Mouse (Mus musculus) fibroblast of lung, adult 2 months (primary cell): ENCODE results near the gene Hunk.

Experiments used
- DNase-seq: peaks from one replicate; pipeline ENCODE4 v3.0.0-alpha.2; 2011; ENCODE audit warnings: low read depth

Gene Hunk

DNA sequence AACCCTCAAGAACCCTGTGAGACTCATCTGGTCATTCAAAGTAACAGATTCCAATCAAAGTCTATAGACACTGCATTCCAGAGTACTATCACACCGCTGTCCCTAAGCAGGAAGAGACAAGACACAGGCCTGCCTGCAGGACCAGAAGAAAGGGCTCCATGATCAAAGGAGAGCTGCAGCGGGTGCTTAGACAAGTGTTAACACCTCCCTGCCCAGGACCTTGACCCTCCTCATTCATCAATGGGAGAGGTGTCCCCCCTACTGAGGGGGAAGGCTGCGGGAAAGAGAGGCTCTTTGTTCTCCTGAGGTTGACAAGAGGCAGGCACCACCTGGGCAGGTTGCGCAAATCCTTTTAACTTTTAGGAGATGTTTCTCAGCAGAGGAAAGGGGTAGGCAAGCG lies 51.5 kb downstream of the Hunk start:
- no peak for DNase-seq

DNA sequence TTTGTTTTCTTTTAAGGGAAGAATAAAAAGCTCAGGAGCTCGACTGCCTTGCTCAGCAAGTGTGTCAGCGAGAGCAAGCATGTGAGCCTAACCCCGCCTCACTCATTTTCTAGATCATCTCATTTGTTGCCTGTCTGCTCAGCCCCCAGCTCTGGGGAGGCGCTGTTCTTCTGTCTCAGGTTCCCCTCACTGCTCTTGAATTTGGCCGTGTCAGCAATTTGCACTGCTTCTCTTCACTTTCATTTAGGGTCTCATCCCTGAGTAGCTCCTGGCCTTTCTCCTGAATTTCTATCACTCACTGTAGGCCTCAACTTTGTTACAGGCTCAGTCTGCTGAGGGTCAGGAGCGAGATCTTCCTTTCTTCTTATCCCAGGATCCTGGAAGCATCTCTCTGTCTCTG lies 53.7 kb downstream of the Hunk start:
- no peak for DNase-seq

DNA sequence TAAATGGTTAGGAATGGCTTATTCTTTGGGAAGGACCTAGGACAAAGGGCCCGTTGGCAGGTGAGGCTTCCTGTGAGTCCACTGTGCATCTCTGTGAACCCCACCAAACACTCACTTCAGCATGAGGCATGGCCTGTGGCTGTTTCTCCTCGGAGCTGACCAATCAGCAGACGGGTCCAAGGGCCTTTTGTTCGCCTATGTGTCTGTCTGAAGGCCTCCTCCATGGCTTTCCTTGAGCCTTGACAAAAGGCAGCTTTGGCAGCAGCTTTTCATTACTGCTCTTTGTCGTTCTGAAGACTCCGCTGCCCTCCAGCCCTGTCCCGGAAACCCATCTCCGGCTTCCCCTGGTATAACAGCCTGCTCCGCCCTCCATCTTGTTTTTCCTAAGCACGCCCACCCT lies 54.8 kb downstream of the Hunk start:
- no peak for DNase-seq

DNA sequence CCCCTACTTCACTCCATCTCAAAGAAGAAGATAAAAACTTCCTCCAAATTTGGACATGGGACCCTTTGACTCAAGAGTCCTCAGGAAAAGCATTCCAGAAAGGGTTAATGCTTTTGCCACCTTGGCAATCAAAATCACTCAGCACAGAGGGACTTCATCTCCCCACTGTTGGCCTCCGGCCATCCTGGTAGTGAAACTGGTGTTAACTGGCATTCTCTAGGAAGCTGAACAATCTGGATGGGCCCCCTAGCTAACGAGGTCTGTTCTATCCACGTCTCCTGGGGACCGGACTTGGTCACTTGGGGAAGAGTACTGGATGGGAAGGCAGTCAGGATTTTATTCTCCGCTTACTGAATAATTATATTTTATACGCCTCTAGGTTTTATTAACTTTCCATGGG lies 57.2 kb downstream of the Hunk start:
- DNase-seq, result no peak

DNA sequence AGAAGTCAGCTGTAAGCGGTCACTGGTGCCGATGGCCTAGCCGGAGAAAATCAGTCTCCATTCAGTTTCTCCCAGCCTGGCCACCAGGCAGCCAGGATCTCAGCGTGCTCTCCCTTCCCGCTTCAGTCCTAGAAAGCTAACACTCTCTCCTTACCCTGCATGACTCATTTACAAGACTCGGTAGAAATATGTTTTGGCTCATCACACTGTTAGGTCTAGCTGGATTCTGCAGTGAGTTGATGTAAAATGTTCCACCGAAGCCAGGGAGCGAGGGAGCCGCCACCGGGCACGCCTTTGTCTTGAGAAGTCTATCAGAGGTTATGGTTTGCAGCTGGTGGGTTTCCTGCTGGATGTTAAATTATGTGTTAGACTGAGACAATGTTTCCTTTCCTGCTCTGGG lies 67.4 kb downstream of the Hunk start:
- DNase-seq, result peak; percentile 38

DNA sequence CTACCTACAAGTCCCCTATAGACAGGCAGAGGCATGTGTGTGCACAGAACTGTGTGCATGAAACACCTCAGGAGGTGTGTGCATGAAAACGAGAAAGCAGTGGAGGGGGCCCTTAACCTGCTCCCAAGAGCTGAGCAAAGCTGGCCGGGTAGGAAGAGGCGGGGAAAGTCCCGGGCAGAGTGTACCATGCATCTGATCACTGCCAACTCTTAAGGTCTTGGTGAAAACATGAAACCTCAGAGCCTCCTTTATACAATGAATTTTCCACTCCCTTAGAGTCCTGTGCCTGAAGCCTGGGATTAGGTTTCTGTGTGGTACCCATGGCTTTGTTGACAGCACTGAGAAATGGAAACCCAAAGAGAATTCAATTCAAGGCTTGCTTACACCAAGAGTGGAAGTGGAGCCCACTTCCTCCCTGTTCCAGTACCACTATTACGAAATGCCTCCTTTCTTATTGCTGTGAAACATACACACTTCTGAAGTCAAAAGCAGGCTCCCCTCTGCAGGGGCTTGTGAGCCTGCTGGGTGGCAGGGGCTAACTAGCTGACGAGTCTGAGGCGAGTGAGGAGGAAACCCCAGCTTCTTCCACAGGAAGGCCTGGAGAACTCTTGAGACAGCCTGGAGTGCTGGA lies 70.8 kb downstream of the Hunk start:
- DNase-seq, result peak; percentile 10

DNA sequence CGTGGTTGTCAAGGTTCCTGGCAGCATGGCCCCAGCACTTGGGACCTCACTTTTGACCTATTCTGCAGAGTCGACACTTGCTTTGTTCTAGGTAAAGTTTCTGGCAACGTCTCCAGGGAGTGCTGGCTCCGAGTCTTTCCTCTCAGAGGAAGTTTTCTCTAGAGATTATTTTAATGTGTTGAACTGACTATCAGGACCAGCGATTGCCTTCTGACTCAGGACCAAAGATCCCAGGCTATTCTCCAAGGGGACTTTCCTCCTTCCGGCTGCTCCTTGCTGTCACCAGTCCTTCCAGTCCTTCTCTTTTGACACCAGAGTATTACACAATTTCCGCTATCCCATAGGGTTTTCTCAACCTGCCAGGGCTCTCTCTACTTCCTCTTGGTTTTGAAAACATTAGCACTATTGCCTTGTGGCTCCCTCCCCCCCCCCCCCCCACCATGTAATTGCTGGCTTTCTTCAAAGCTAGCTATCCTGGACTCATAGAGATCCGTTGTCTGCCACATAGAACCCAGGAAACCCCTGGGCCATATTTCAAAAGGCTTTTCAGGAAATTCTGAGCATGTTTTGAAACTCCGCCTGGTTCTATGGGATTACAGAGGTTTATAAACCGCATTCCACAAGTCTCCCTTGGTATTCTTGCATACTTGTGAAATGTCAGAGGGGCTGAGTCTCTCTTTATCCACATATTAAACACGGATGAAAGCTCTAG lies 73.2 kb downstream of the Hunk start:
- DNase-seq, result peak; percentile 10

DNA sequence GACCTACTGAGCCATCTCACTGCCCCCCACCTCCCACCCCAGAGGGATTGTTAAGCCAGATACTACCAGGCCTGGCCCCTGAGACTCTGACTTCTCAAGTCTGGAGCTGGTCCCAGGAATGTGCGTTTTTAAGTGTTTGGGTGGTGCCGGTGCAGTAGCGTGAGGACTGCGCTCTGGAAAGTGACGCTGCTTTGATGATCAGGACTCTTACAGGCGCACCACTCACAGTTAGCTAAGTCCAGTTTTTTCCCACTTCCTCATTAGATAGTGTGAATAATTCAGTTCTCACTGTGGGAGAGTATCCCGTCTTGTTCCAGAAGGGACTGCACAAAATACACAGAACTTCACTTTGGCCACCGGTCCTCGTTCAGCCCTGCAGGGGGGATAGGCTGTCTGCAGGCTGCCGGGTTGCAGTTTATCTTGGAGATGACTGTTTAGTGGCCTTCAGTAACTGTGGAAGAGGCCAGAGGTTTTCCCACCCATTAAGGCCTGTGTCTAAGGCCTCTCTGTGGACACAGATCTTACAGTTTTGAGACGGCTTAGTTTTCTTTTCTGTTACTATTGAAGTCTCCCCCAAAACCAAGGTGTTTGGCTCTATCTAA lies 75.6 kb downstream of the Hunk start:
- no peak for DNase-seq

DNA sequence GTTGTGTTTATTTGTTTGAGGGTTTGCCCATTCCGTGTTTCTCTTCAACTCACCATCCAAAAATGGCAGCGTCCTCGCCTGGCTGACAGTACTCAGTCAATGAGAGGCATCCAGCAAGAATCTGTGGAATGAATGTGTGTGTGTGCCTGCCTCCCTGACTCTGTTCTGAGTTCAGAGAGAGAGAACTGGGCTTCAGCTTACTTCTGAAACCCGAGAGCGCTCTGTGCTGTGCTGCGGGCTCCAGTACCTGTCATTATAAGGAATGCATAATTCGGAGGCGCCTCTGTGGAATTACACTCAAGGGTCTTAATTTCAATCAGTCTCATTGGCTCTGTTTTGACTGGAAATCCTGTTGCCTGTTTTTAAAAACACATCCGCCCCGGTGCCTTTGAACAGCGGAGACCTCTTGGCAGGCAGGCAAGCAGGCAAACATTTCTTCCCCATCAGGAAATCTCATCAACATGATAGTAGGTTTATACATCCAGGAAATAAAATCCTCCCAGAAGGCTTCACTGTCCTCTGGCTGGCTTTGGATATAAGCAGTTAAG lies 77.0 kb downstream of the Hunk start:
- no peak for DNase-seq

DNA sequence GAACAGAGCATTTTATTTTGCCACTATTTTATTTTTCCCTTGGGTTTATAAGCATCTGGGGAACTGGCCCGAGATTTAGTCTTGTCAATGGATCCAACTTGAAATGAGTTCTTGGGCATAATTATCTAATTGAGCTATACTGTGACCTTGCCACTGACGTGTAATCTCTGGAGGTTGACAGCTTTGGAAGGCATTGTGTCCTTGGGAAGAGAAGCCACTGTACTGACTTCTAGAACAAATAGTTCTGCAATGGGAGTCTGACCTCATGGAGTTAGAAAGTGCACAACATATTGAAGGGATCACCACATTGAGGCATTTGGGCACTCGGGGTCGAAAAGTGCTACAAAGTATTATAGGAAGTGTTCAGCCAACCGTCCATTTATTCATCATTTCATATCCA lies 79.3 kb downstream of the Hunk start:
- no peak for DNase-seq

DNA sequence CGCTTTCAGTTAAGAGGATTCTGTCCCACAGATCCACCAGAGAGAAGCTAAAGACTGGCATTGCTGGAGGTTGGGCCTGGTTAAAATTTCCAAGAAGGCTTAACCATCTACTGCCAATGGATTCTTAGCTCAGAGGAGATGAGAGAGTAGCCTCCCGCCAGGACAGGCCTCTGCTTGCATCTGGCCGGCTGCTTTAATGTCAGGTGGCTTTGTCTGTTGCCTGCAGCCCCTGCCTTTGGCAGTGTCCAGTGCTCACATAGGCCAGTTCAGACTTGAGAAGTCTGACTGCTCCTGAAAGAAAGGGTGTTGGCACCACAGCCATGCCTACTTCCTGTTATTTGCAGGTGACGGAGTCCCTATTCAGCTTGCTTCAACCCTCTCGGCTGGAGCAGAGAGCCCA lies 82.5 kb downstream of the Hunk start:
- no peak for DNase-seq

DNA sequence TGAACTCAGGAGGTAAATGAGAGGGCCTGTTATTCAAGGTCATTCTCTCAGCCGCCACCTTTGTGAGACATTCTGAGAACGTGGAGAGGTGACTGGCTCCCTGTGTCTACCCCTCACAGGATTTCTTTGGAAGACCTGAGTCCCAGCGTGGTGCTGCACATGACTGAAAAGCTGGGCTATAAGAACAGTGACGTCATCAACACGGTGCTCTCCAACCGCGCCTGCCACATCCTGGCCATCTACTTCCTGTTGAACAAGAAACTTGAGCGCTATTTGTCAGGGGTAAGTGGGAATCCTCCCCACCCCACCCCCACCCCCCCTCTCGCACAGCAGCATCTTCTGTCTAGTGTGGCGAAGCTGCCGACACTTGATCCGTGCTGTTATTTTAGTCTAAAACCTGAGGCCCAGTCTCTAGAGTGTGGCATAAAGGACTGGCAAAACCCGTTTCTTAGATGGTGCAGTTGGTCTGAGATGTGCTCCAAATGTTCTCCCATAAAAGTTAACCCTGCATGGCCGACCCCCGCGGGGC lies 90.0 kb downstream of the Hunk start:
- no peak for DNase-seq

DNA sequence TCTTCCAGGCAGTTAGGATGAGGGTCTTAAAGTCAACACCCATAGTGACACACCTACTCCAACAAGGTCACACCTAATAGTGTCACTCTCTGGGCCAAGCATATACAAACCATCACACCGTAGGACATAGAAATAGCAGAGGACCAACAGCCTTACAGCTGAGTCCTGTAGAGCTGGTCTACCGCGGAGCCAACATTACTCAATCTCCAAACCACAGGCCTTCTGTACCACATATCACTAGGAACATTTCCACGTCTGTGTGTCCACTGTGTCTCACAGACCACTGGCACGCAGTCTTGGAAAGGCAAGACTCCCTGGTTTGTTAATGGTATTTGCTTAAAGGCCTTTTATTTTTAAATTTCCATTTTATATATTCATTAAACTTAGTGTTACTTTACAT lies 95.8 kb downstream of the Hunk start:
- no peak for DNase-seq

DNA sequence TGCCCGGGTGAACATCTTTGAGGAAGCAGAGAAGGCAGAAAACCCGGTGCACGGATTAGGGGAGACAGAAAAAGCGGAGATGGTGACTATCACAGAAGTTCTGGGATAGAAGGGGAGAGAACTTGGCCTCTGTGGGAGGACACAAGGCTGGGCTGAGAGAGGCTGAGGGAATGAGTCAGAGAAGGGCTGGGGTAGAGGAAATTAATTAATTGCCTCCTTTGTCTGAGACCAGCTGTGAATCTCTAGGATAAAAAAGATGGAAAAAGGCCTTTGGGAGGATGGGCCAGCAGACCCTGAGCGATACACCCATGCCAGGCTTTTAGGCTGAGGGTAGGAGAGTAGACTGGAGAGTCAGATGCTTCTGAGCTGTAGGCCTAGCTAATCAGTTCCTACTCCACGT lies 97.5 kb downstream of the Hunk start:
- DNase-seq, result no peak

DNA sequence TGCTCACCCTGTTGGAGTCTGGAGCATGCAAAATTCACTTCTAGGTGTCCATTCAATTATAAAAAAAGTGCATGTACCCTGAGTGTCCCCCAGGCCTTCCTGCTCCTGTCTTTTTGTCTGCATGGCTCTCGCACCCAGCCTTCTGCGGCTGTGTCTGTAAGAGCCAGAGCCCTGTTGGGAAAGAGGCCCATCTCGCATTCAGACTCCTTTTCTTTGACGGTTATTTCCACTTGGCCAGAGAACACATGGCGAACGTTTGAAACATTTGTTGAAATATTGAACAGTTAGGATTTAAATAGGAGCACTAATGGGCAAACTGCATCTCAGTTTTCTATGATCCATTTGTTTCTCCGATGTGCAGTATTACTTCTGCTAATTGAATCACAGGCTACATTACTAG lies 99.3 kb downstream of the Hunk start:
- no peak for DNase-seq

DNA sequence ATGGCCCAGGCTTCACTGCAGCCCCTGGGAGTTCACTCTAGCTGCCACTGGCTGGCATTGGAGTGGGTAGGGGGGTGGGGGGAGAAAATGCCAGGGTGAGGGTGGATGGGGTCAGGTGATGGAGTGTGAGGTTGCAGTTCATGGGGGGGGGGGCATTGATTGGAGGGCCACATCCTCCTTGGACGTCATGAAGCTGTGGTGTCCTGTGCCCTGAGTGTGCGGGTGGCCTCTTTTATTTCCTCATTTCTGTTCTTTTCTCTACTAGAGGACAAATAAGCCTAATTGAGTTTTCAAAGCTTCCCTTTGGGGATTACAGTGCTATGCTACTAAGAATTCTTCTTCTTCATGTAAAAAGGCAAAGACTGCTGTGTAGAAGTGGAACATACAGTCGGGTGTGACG lies 99.8 kb downstream of the Hunk start:
- no peak for DNase-seq

DNA sequence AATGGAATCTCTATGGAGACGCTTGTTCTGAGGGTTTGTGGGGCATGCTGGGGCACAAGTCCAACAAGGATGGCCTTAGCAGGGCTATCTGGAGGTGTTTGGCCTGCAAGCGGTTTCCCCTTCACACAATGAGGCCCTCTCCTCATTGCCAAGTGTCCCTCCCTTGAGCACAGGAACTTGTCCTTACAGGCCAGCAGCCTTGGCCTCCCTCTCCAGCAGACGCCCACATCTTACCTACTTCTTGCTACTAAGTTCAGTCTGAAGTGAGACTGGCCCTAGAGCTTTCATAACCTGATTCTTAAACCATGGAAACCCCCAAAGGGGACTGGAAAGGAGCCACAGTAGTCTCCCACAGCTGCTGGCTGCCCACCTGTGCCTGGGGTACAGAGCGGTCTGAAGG lies 104.3 kb downstream of the Hunk start:
- no peak for DNase-seq

DNA sequence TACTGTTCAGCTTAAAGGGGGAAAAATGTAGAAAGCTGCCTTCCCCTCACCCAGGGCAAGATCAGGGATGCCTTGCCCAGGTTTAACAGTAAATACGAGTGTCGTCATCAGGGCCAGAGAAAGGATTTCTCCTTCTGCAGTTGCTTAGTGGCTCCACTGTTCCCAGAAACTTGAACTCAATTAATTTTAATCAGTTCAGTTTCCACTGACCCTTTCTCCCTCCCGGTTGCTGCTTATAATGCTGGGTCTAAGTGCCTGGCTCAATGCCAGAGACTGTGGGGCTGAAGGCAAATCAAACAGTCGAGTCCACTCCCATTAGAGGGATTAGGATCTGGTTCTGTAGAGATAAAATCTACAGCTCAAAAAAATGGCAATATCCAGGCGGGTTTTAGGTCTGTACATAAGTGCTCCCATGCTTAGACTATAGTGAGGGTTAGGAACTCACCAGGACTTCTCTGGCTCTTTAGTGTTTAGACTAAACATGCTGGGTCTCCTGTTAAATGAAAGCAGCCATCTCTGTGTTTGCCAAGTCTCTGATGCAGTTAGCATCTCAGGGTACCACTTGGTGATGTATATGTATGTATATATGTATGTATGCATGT lies 106.2 kb downstream of the Hunk start:
- DNase-seq, result no peak

DNA sequence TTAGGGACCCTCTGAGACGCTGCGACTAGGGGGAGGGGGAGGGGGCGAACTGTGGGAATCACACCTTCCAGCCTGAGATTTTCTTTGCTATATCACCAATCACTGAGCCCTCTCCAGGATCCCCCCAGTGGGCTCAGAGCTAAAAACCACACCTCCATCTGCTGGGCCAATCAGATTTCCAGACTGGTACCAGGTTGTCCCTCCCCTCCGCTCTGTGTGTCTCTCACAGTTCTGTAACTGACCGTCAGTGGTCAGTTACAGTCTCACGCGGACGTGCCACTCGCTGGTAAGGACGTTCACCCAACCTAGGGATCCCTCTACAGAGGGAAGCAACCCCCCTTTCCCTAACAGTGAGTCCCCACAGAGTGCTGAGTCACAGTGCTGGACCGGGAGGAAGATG lies 111.1 kb downstream of the Hunk start:
- no peak for DNase-seq

DNA sequence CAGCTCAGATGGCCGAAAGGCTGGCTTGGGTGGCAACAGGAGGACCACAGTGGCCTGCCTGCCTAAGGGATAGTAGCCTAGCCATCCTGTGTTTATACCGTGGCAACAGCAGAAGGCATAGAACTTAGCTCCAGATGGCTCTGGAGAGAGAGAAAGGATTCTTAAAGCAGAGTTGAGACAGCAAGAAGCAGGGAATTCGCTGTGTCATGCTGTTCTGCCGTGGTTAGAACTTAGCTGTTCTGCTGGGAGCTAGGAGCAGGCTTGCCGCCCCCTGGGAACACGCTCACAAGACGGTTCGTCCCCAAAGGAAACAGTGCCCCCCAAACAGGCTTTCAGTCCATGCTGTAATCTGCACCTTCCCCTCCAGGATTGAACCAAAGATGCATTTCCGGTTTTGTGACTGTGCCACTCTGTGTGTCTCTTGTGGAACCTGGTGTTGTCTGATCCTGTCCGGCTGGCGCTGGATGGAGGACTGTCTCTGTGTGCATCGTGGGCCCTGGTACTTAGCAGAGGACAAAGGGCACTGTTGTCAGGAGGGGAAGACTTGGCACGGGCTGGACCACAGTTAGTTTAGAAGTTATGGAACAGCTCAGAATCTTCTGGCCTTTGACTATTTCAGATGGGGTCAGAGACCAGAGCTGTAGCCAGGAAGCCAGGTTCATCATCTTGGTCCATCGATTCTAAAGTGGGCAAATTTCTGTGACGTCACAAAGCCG lies 112.1 kb downstream of the Hunk start:
- no peak for DNase-seq

DNA sequence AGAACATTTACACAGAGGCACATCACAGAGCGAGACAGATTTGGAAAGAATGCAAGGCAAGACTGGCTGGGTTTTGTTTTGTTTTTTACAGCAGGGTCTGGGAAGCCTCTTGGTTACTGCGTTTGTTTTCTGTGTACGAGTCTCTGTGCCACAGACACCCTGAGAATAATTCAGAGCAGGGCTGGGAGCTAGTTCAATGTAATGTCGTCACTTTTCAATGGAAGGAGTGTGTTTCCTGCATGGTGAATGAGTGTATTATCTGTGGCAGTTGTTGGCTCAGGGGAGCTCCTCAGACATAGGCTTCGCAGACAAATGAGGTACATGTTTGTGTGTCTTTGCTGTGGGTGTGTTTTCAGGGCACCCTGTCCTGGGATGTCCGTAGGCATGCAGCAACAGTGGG lies 115.0 kb downstream of the Hunk start:
- no peak for DNase-seq

DNA sequence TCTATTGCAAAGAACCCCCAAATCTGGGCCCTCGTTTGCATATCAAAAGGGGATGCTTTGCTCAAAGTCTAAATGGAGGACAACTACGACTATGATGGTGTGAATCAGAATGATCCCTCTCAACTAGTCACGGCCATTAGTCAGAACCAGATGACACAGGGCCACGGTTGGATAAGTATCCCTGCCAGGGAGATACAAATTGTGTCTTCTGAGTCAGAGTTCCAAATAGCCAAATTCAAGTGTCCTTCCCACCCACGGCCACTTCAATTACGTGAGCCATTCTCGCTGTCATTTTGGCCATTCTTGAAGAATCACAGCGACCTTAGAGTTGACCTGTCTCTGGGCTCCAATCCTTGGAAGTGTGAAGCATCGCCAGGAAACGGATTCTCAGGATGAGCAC lies 119.4 kb downstream of the Hunk start:
- no peak for DNase-seq
